Mouse (Mus musculus) inflammation-experienced regulatory T-cells (primary cell): ENCODE results near the gene Lbhd1. TPM values are rescaled to one million over a fixed set of nuclear protein-coding genes. Genes with fewer than 3 reads are reported as not detected.

Experiments
- polyA plus RNA-seq, 2 experiments: library from polyadenylated mRNA; unstranded; fragments of 100-300 nt; shearing (Covaris generic); gene quantifications; one replicate each; pipeline ENCODE4 v1.2.1; 2017

Lbhd1 gene
- polyA plus RNA-seq = 100 to 1,000 TPM in 1 of 2 experiments, 10 to 100 TPM in 1; 99.3 to 105 TPM

GRCm38 (mm10) chr19:8883616-8884015 is at the start of gene Lbhd1, which contains the start of gene Gm49403:
Gene Lbhd1, plus strand, starts transcription at chr19:8883732.
Gene Gm49403, plus strand, starts transcription at chr19:8883930.

DNA sequence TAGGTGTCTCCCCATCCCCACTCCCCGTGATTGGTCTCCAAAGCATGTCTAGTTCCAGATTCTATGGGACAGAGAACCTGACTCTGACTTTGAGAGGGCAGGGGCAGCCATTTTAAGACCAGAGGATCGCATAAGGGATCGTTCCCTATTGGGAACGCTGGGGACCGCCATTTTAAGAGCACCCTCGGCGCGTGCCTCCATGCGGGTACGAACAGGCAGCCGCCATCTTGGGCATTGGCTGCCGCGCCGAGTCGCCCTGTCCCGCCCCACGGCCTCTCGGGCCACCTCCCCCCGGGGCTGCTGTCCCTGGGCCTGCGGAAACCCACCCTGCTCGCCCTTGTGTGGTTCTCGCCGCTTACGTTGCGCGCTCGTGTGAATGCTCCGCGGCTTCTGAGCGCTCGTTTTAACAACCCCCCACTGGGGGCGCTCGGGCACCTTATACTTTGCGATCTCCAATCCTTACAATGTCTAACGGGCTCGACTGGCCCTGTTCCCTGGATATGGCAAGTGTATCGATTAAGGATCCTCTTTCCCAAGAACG is 46.2 kb upstream of the Lbhd1 start, which contains the start of gene Bscl2:
Gene Bscl2 (plus strand): TSS at position 217 of the 541 bp plus-strand sequence.

DNA sequence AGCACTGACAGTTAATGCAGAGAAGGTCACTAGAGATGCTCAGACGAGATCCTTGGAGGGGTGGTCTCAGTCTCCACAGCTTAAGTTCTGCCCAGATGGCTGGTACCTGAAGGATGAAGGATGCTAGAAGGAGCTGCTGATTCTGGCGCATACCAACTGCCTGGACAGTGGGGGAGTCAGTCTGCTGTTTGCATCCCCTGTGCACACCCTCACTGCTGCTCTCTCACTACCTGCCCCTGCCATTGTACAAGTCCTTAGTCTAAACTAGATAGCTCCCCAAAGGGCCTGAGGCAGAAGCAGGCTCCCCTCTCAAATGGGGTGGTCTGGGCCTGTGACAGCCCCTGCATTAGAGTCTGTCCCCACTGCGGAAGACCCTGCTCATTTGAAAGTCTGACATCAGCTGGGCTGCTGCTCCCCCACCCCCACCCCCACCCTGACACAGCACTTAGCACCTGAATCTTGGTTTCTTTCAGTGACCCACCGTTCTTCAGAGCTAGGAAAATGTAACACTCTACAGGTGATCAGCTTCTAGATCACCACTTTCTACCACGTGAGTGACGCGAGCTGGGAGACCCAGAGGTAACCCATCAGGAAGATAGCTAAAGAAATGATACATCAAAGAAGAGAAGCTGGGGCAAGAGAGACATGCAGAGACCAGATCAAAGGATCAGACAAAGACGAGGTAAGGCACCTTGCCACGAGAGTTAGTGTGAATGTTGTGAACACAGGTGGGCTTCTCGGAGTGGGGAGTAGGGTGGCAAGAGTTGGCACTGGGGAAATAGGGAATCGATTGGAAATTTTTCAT is 44.2 kb upstream of the Lbhd1 start, which contains the start of gene Gng3:
Gene Gng3 (minus strand): TSS at position 92 of the 805 bp plus-strand sequence.

DNA sequence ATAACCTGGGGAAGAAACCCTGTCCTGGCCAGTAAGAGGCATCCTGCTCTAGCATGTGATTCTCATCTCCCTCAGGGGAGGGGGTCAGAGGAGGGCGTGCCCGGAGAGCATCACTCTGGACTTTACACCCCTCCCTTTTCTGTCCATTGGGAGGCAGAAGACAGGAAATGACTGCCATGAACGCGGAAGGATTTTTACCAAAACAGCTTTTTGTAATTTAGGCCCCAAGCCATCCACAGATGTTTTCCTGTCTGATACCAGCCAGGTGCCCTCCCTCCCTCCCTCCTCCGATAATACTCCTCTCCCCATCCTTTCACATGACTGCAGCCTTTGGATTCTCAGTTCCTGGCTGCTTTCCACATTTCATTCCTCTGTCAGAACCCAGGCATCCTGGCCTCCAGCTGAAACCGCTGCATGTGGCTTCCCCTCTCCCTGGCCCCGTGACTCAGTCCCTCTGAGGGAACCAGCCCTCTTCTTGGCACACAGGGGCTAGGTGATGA is 33.1 kb upstream of the Lbhd1 start, which contains the start of gene Lrrn4cl:
Gene Lrrn4cl (plus strand): TSS at position 367 of the 500 bp plus-strand sequence.

DNA sequence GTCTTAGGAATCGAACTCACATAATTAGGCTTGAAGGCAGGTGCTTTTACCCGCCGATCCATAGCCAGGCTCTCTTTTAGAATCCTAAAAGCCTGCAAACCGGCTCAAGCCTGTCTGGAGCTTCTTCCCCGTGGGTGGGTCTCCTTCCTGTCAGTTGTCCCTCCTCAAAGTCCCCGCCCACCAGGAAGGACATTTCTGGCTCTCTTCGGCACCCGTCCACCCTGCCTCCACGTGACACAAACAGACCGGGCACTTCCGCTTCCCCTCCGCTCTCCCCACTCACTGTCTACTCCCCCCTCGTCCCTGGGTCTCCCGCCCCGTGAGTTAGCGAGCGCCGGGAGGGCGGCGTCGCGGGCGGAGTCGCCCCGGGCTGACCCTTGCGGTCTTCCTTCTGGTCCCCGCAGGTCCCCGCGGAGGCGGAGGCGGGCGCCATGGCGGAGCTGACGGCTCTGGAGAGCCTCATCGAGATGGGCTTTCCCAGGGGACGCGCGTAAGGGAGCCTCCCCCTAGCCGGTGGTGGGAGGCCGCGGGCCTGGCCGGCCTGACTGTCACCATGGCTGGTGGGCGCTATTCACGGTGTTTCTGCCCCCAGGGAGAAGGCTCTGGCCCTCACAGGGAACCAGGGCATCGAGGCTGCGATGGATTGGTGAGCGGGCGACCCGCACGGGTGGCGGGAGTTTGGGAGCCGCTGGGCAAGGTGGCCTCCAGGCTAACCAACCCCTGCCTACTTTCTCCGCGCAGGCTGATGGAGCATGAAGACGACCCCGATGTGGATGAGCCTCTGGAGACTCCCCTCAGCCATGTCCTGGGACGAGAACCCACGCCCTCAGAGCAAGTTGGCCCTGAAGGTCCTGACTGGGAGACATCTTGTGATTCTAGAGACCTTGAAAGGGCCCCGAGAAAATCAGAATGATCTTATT is 12.0 kb upstream of the Lbhd1 start, which contains the start of gene Ubxn1:
Gene Ubxn1 (plus strand): TSS at position 230 of the 920 bp plus-strand sequence.

GRCm38 (mm10) chr19:8880311-8881033 is 3.1 kb upstream of the Lbhd1 start, which contains the start of gene Uqcc3:
Gene Uqcc3, minus strand, starts transcription at chr19:8880923.

GRCm38 (mm10) chr19:8888511-8889385 is 5.2 kb downstream of the Lbhd1 start, which contains the start of the genes 1810009A15Rik and Gm49416:
Gene 1810009A15Rik, plus strand, starts transcription at chr19:8888853.
Gene Gm49416, plus strand, starts transcription at chr19:8888926.

DNA sequence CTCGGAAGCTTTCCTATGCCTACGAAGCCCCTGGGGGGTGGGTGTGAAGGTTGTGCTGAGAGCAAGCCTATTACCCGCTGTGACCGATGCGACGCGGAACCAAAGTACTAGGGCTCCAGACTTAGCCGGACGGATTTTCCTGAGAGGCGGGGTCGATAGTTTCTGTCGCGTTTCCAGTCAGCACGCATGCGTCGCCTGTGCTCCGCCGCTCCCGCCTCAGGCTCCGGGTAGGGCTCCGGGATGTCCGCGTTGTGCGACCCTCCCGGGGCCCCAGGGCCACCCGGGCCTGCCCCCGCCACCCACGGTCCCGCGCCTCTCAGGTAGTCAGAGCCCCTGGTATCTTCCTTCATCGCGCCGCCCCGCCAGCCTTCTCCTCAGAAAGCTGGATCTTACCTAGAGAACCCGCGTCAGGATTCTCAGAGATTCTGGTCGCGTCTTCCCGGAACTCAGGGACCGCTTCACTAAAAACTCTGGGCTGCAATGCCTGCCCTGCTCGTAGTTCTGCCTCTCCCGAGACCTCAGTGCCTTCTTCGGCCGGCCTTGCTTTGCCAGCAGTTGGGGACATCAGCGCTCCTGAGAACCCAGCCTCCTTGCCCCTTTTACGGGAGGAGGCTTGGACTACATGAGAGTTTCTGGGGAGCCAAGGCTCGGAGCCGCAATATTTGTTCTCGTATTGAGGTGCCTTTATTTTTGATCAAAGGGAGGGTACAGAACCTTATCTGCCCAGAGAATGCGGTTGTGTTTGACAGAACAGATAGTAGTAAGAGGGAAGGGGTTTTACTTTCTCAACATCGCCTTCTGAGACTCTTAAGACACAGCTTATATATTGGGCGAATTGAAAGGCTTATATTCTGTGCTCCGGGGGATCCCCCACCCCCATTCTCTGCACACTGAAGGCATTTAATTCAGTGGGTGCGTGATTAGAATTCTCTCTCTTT is 9.6 kb downstream of the Lbhd1 start, which contains the start of gene Ints5:
Gene Ints5 (plus strand): TSS at position 177 of the 938 bp plus-strand sequence.

GRCm38 (mm10) chr19:8897865-8898495 is 14.4 kb downstream of the Lbhd1 start, which contains the start of gene Ganab:
Gene Ganab, plus strand, starts transcription at chr19:8898071.

GRCm38 (mm10) chr19:8920073-8920736 is 36.7 kb downstream of the Lbhd1 start, which contains the start of gene B3gat3:
Gene B3gat3, plus strand, starts transcription at chr19:8920374.

DNA sequence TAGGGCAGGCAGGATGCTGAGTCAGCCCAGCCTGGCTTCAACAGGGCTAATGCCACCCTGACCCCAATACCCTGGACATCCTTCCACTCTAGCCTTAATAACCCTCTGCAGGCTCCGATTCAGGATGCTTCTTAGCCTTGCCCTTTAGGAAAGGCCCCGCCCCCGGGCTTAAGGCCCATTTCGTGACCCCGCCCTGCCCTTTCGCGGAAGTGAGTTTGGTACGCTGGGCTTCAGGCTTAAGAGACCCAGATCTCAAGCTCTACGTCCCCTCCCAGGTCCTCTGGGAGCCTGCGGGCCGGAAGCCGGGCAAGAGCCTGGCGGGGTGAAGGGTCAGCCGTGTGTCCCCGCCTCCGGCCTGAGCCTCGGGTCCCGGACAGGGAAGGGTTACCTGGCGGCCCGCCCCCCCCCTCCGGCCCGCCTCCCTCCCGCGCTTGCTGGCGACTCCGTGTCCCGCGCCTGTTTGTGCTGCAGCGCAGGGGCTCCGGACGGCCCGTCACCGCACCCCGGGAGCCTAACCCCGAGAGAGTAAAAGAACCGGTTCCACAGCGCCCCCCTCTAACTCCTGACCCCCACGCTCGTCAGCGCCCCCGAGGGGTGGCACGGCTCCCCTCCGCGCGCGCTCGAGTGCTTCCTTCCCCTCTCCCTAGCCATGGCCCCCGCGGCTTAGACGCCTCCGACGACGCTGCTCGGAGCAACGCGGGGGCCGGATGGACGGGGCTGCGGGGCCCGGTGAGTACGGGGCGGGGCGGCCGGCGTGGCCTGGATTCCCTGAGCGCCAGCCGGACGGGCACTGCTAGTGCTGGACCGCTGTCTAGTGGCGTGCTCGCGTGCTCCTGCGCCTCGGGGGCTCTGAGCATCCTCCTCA is 45.9 kb downstream of the Lbhd1 start, which contains the start of the genes Rom1 and Eml3:
Gene Rom1 (minus strand): TSS at position 133 of the 865 bp plus-strand sequence.
Gene Eml3 (plus strand): TSS at position 329 of the 865 bp plus-strand sequence.

GRCm38 (mm10) chr19:8941515-8942217 is 58.1 kb downstream of the Lbhd1 start, which contains the start of gene Mta2:
Gene Mta2, plus strand, starts transcription at chr19:8941875.

